Mouse (Mus musculus) ES-E14 (cell line): Measurements from ENCODE around the gene Olfr1185-ps1. TPM values are rescaled to one million over a fixed set of nuclear protein-coding genes. Genes with fewer than 3 reads are reported as not detected.

ENCODE experiments used
- DNase-seq: peaks from one replicate; pipeline ENCODE4 v3.0.0-alpha.2; 2013; ENCODE audit warnings: low read depth, low spot score
- H3K27ac ChIP-seq: 2 replicates; pipeline ENCODE4 v1.5.1; 2012; ENCODE audit warnings: low read depth, mild to moderate bottlenecking, low read length, moderate library complexity, mixed read lengths; ENCODE audit not compliant: poor library complexity, insufficient read depth, severe bottlenecking
- H3K36me3 ChIP-seq: 2 replicates; pipeline ENCODE4 v1.6.1; 2012; ENCODE audit warnings: mild to moderate bottlenecking, low read length, moderate library complexity, mixed read lengths; ENCODE audit not compliant: control insufficient read depth, poor library complexity, insufficient read depth, severe bottlenecking
- H3K4me1 ChIP-seq, 2 experiments: fragments of 150-350 bp in 1 of 2; sonication (generic) in 1 of 2; 2 replicates each; pipeline ENCODE4 v1.6.1; 2012; ENCODE audit warnings: low read length in 2 of 2, mild to moderate bottlenecking in 1 of 2, mixed read lengths in 1 of 2; ENCODE audit not compliant: control insufficient read depth in 2 of 2, insufficient read depth in 2 of 2, poor library complexity in 1 of 2
- H3K4me3 ChIP-seq, 2 experiments: fragments of 150-350 bp in 1 of 2; sonication (generic) in 1 of 2; 2 replicates each; pipeline ENCODE4 v1.5.1; 2012; ENCODE audit warnings: low read length in 2 of 2, low read depth in 1 of 2, mild to moderate bottlenecking in 1 of 2, mixed read lengths in 1 of 2; ENCODE audit not compliant: insufficient read depth in 1 of 2, poor library complexity in 1 of 2, severe bottlenecking in 1 of 2
- H3K9ac ChIP-seq: 2 replicates; pipeline ENCODE4 v1.6.1; 2012; ENCODE audit warnings: low read depth, mild to moderate bottlenecking, low read length, mixed read lengths; ENCODE audit not compliant: poor library complexity, insufficient read depth, severe bottlenecking
- H3K9me3 ChIP-seq: fragments of 150-350 bp; sonication (generic); 2 replicates; pipeline ENCODE4 v1.6.1; 2012; ENCODE audit warnings: low read depth, mild to moderate bottlenecking, low read length; ENCODE audit not compliant: control insufficient read depth, insufficient read depth
- ZC3H11A ChIP-seq: IDR thresholded peaks from 2 replicates; pipeline ENCODE4 v1.6.1; 2012; ENCODE audit warnings: low read depth, mild to moderate bottlenecking, inconsistent platforms, low read length, borderline replicate concordance
- ZNF384 ChIP-seq: IDR thresholded peaks from 2 replicates; pipeline ENCODE4 v1.6.1; 2012; ENCODE audit warnings: low read depth, low read length, inconsistent platforms
- in situ Hi-C, 2 experiments: fragments of 600-800 bp; cut with MboI; formaldehyde crosslinking; loops; one replicate each; pipeline ENCODE4 v1.15.1; 2025; ENCODE audit warnings: low sequenced_read_pairs in 2 of 2, inconsistent platforms in 1 of 2; ENCODE audit not compliant: unreplicated experiment in 2 of 2
- total RNA-seq: library from RNA; depleted of rRNA; stranded (reverse); fragments of 300-350 nt; gene quantifications from 2 replicates; pipeline ENCODE4 v1.2.3, GENCODE M21; 2012; rRNA removed

Olfr1185-ps1 gene
- total RNA-seq, 1 experiment, result not detected

DNA sequence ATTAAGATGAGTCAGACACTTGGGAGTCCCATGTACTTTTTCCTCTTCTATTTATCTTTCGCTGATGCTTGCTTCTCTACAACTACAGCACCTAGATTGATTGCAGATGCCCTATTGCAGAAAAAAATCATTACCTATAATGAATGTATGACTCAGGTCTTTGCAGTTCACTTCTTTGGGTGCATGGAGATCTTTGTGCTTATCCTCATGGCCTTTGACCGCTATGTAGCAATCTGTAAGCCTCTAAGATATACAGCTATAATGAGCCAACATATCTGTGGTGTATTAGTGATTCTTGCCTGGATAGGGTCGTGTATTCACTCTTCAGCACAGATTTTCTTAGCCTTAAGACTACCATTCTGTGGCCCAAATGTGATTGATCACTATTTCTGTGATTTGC is 32.6 kb downstream of the Olfr1185-ps1 start:
- H3K9me3 ChIP-seq, result no peaks in the 10 kb centered on the region; the same call in 1 of the 2 replicates
- in situ Hi-C loops, result no loop called here
- H3K4me1 ChIP-seq, result no peaks in the 10 kb centered on the region
- no peak overlapping the region for H3K9ac ChIP-seq
- H3K36me3 ChIP-seq, result no peaks in the 10 kb centered on the region
- no peak overlapping the region for H3K27ac ChIP-seq
- no peak for TF ChIP-seq ZNF384
- TF ChIP-seq ZC3H11A, result no peak
- H3K4me3 ChIP-seq, result no peak overlapping the region
- DNase-seq, result no peak

Other genes starting within 250 kb of the Olfr1185-ps1 start
- gene Olfr1173, start 213.4 kb upstream of the Olfr1185-ps1 start, total RNA-seq, result not detected in 2 replicates
- gene Olfr1174-ps, start 178.2 kb upstream of the Olfr1185-ps1 start, total RNA-seq, result not detected in 2 replicates
- not detected in 2 replicates for gene Olfr1175-ps, start 166.1 kb upstream of the Olfr1185-ps1 start, total RNA-seq
- gene Olfr1176, start 156.6 kb upstream of the Olfr1185-ps1 start, total RNA-seq, result not detected in 2 replicates
- gene Olfr1177-ps, start 146.8 kb upstream of the Olfr1185-ps1 start, total RNA-seq, result not detected in 2 replicates
- not detected in 2 replicates for gene Olfr1178, start 106.3 kb upstream of the Olfr1185-ps1 start, total RNA-seq
- gene Olfr1179, start 86.9 kb upstream of the Olfr1185-ps1 start, total RNA-seq, result not detected in 2 replicates
- gene Olfr1180, start 74.2 kb upstream of the Olfr1185-ps1 start, total RNA-seq, result not detected in 2 replicates
- not detected in 2 replicates for gene Olfr1181, start 67.1 kb upstream of the Olfr1185-ps1 start, total RNA-seq
- not detected in 2 replicates for gene Gm13757, start 44.2 kb upstream of the Olfr1185-ps1 start, total RNA-seq
- not detected in 2 replicates for gene Olfr1183, start 38.5 kb upstream of the Olfr1185-ps1 start, total RNA-seq
- not detected in 2 replicates for gene Olfr1184, start 9.7 kb upstream of the Olfr1185-ps1 start, total RNA-seq
- not detected in 2 replicates for gene Olfr1186, start 25.2 kb downstream of the Olfr1185-ps1 start, total RNA-seq
- gene Olfr1188, start 63.6 kb downstream of the Olfr1185-ps1 start, total RNA-seq, result not detected in 2 replicates
- not detected in 2 replicates for gene Olfr1189, start 93.1 kb downstream of the Olfr1185-ps1 start, total RNA-seq
- gene Olfr1191-ps1, start 147.2 kb downstream of the Olfr1185-ps1 start, total RNA-seq, result not detected in 2 replicates
- not detected in 2 replicates for gene Olfr1192-ps1, start 155.2 kb downstream of the Olfr1185-ps1 start, total RNA-seq
- not detected in 2 replicates for gene Olfr1193, start 182.3 kb downstream of the Olfr1185-ps1 start, total RNA-seq
- not detected in 2 replicates for gene Olfr1195, start 195.9 kb downstream of the Olfr1185-ps1 start, total RNA-seq
- gene Olfr1196, start 211.3 kb downstream of the Olfr1185-ps1 start, total RNA-seq, result 0.09 and 0.11 TPM in 2 replicates
- gene Olfr1197, start 239.0 kb downstream of the Olfr1185-ps1 start, total RNA-seq, result not detected in 2 replicates